Mouse (Mus musculus) lung, embryonic 14.5 days (tissue): ENCODE data around the gene Lrg1. TPM values are rescaled to one million over a fixed set of nuclear protein-coding genes. Genes with fewer than 3 reads are reported as not detected.

ENCODE experiments used
- ATAC-seq: fragments of 200-750 bp; cut with Nextera tagmentation; 2 replicates; pipeline ENCODE4 v1.8.0; 2017; ENCODE audit warnings: mild to moderate bottlenecking, moderate TSS enrichment, moderate library complexity; ENCODE audit not compliant: insufficient read depth
- DNase-seq: peaks from one replicate; pipeline ENCODE4 v3.0.0-alpha.2; 2015
- H3K27ac ChIP-seq: fragments of 300-500 bp; sonication (generic); 2 replicates; pipeline ENCODE4 v1.5.1; 2014; ENCODE audit warnings: low read depth, mild to moderate bottlenecking, moderate library complexity
- H3K27me3 ChIP-seq: fragments of 300-500 bp; sonication (generic); 2 replicates; pipeline ENCODE4 v1.6.1; 2014; ENCODE audit warnings: low read length, control low read depth; ENCODE audit not compliant: insufficient read depth
- H3K36me3 ChIP-seq: fragments of 300-500 bp; sonication (generic); 2 replicates; pipeline ENCODE4 v1.6.1; 2014; ENCODE audit warnings: control low read depth; ENCODE audit not compliant: insufficient read depth
- H3K4me1 ChIP-seq: fragments of 300-500 bp; sonication (generic); 2 replicates; pipeline ENCODE4 v1.6.1; 2014; ENCODE audit warnings: antibody characterized with exemption, control low read depth; ENCODE audit not compliant: insufficient read depth
- H3K4me2 ChIP-seq: fragments of 300-500 bp; sonication (generic); 2 replicates; pipeline ENCODE4 v1.6.1; 2014; ENCODE audit warnings: mild to moderate bottlenecking
- H3K4me3 ChIP-seq: fragments of 300-500 bp; sonication (generic); 2 replicates; pipeline ENCODE4 v1.5.1; 2014; ENCODE audit warnings: low read depth, low read length
- H3K9ac ChIP-seq: fragments of 300-500 bp; sonication (generic); 2 replicates; pipeline ENCODE4 v1.6.1; 2014
- H3K9me3 ChIP-seq: fragments of 300-500 bp; sonication (generic); 2 replicates; pipeline ENCODE4 v1.6.1; 2016; ENCODE audit warnings: low read depth, low read length, control low read depth
- CTCF ChIP-seq: IDR thresholded peaks from 2 replicates; pipeline ENCODE4 v1.5.1; 2016; ENCODE audit warnings: antibody characterized with exemption, low read depth
- WGBS: fragments of 180-500 bp; shearing (Covaris S2); extraction: QIAGEN DNeasy Blood & Tissue Kit; methylation state at CpG from one replicate; pipeline ENCODE4 v1.1.7; 2014; 5-methylcytosine and 5-hydroxymethylcytosine counted together
- polyA plus RNA-seq: library from polyadenylated mRNA; unstranded; fragments of >200 nt; fragmentation: Nextera tagmentation; extraction: Ambion mirVana; gene quantifications from 2 replicates; pipeline ENCODE4 v1.2.1, GENCODE M21; 2014

The Lrg1 gene
- polyA plus RNA-seq, 1 experiment from 2014 or later: 0.17 TPM

DNA sequence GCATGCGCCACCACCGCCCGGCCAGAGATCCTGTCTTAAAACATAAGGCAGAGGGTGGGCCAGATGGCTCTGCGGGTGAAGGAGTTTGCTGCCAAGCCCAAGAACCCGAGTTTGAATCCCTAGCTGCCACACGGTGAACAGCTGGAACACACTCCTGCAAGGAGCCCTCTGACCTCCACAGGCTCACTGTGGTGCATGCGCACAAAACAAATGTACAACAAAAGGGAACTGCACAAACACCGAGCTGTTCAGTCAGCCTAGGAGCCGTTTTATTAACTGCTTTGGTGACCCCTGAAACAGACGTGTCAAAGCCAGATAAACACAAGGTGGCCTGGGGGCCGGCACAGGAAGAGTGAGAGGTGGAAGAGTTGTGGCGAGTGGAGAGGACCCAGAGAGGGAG lies 2.4 kb downstream of the Lrg1 start:
- Histone ChIP-seq H3K4me1 (no peaks in the 10 kb centered on the region), H3K27me3 (peaks cover 66% of the 10 kb centered on the region), H3K9me3 (peaks cover 9% of the 10 kb centered on the region), H3K27ac (no peak overlapping the region), H3K9ac (no peak overlapping the region), H3K4me3 (no peak overlapping the region), H3K4me2 (no peak overlapping the region), H3K36me3 (no peaks in the 10 kb centered on the region)
- WGBS: 28% methylated on average over 12 of the region's 12 CpGs
- DNase-seq: no peak
- TF ChIP-seq CTCF: no peak
- no peak for ATAC-seq

DNA sequence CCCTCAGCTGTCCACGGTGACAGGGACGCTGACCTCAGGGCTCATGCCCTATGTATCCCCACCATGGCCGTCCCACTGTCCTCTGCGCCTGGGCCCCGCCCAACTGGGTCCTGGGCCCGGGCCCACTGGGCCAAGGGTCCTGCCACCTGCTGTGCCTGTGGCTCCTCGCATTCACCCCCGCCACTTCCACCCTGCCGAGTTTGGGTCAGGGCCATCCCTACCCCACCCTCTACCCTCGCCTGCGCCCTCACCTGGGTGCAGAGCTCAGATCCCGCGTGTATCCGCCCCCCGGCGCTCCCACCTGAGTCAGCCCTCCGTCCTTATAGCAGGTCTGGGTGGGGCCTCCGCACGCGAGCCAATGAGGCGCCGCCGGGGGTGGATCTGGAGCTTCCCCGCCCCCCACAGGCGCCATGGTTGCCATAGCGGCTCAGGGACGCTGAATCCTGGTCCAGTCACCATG lies 4.5 kb downstream of the Lrg1 start, which contains the start of gene Plin5:
Plin5 (minus strand) TSS at position 346 of the 460 bp plus-strand sequence.
- peak within 1 kb of the TSS; percentile 53 for H3K4me2 ChIP-seq
- 2% methylated on average over 27 of the region's 27 CpGs for WGBS
- H3K27me3 ChIP-seq: peaks cover 52% of the 10 kb centered on the region
- H3K4me3 ChIP-seq: peak within 1 kb of the TSS; percentile 15
- ATAC-seq (peak; percentile 39; the same call in 1 of the 2 replicates), DNase-seq (peak; percentile 64)
- H3K9me3 ChIP-seq: peaks cover 3% of the 10 kb centered on the region
- H3K27ac ChIP-seq: no peak within 1 kb of the TSS
- H3K9ac ChIP-seq: no peak within 1 kb of the TSS
- TF ChIP-seq CTCF: no peak
- H3K36me3 ChIP-seq: no peaks in the 10 kb centered on the region
- H3K4me1 ChIP-seq: no peaks in the 10 kb centered on the region

DNA sequence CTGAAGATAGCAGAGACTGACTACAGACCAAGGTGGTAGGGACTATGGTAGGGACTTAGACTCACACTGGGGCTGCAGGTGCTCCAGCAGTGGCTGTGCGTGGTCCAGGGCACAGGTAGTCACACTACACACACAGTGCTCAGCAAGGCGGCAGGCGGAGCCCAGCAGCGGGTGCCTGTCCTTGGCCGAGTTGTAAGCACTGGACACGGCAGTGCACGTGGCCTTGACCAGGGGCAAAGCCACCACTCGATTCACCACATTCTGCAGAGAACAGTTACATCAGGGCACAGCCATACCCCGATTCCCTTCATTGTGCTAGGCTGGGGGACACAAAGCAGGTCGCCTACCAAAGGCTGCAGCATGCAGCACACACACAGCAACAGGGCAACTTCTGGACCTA lies 5.6 kb downstream of the Lrg1 start:
- Histone ChIP-seq H3K4me1 (no peaks in the 10 kb centered on the region), H3K4me2 (no peak overlapping the region), H3K4me3 (no peak overlapping the region), H3K9ac (no peak overlapping the region), H3K27me3 (peaks cover 41% of the 10 kb centered on the region), H3K9me3 (no peaks in the 10 kb centered on the region), H3K27ac (no peak overlapping the region), H3K36me3 (no peaks in the 10 kb centered on the region)
- no peak for TF ChIP-seq CTCF
- DNase-seq: no peak
- no peak for ATAC-seq
- 68% methylated on average over 10 of the region's 10 CpGs for WGBS

DNA sequence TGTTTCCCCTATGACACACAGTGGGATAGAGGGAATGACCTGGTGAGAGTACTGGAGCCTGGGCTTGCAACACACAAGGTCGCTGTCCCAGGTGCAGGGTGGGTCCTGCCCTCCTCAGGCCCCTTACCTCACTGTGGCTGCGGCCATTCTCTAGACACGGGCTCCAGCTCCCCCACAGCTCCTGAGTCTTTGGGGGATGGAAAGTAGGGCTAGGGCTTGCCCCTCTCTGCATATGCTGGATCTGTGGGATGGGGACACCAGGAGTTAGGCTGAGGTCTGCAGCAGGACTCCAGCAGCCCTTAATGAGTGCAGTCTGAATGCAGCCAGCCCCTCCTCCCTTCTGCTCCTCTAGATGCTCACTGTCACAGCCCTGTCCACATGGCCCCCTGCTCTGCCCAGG lies 9.1 kb downstream of the Lrg1 start:
- WGBS: 73% methylated on average over 3 of the region's 3 CpGs
- ATAC-seq (no peak), DNase-seq (no peak)
- no peak for TF ChIP-seq CTCF
- no peaks in the 10 kb centered on the region for H3K9me3 ChIP-seq
- no peak overlapping the region for H3K4me2 ChIP-seq
- peaks cover 10% of the 10 kb centered on the region; the same call in 1 of the 2 replicates for H3K27me3 ChIP-seq
- H3K4me3 ChIP-seq: no peak overlapping the region
- no peaks in the 10 kb centered on the region for H3K36me3 ChIP-seq
- no peak overlapping the region for H3K27ac ChIP-seq
- no peak overlapping the region for H3K9ac ChIP-seq
- no peaks in the 10 kb centered on the region for H3K4me1 ChIP-seq

DNA sequence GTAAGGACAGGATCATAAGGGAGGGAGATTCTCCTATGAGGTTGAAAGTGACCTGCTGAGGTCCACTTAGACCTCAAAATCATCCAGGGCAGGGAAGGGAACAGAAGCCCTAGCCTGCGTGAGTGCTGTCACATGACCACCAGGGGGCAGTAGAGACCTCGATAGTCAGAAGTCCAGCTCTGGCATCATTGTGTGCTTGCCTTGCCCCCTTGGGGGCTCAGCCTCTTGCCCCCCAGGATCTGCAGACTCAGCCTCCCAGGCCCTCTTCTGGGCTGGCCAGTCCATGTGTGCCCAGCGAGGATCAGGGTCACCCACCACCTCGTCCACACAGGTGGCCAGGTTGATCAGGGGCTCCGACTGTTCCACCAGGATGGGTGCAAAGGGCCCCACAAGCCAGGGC lies 9.9 kb downstream of the Lrg1 start:
- H3K9me3 ChIP-seq: no peaks in the 10 kb centered on the region
- no peak for ATAC-seq
- peak; percentile 88 for DNase-seq
- no peaks in the 10 kb centered on the region for H3K36me3 ChIP-seq
- no peak overlapping the region for H3K4me2 ChIP-seq
- peak; percentile 89 for TF ChIP-seq CTCF
- H3K27ac ChIP-seq: no peak overlapping the region
- H3K4me1 ChIP-seq: no peaks in the 10 kb centered on the region
- H3K9ac ChIP-seq: no peak overlapping the region
- 0 out of 2 replicates have a peak, but pooled peaks cover 4% of the 10 kb centered on the region for H3K27me3 ChIP-seq
- 45% methylated on average over 5 of the region's 5 CpGs for WGBS
- H3K4me3 ChIP-seq: no peak overlapping the region

DNA sequence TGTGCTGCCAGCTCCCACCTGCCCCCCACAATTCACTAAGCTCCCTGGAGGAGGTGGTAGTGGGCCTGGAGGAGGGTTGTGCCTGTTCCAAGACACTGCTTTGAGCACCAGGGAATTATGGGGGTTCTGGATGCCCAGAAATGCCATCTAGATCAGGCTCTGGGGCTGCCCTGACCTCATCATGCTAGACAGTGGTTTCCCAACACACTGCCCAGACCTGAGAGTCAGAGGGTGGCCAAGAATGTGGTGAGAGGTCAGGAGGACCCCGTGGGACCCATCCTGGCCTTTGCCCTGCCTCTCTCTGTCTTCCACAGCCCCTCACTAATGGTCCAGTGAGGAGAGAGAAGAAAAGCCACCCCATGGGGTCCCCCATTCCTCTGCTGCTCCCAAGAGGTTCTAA lies 10.8 kb downstream of the Lrg1 start:
- ATAC-seq: no peak
- no peaks in the 10 kb centered on the region for H3K27me3 ChIP-seq
- H3K4me2 ChIP-seq: no peak overlapping the region
- H3K4me1 ChIP-seq: no peaks in the 10 kb centered on the region
- 63% methylated on average over 1 of the region's 1 CpGs for WGBS
- no peaks in the 10 kb centered on the region for H3K9me3 ChIP-seq
- no peak overlapping the region for H3K4me3 ChIP-seq
- H3K36me3 ChIP-seq: no peaks in the 10 kb centered on the region
- H3K9ac ChIP-seq: no peak overlapping the region
- no peak overlapping the region for H3K27ac ChIP-seq
- no peak for TF ChIP-seq CTCF
- no peak for DNase-seq

DNA sequence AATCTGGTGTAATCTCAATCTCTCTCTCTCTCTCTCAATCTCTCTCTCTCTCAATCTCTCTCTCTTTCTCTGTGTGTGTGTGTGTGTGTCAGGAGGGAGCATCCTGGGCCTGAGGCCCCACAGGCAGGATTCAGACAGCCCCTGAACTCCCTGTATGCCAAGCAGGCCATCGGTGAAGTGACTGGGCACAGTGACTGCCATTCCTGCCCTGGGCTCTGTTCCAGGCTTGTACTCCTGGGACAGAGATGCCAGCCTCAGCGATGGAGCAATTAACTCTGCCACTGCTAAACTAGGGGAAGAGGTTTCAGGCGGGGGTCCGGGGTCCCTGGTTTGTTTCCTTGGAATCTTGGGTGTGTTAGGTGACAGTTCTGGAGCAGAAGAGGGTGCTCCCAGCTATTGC lies 11.2 kb downstream of the Lrg1 start:
- H3K4me2 ChIP-seq: no peak overlapping the region
- ATAC-seq (no peak), DNase-seq (no peak)
- no peaks in the 10 kb centered on the region for H3K36me3 ChIP-seq
- WGBS: 58% methylated on average over 4 of the region's 4 CpGs
- no peak overlapping the region for H3K4me3 ChIP-seq
- no peak overlapping the region for H3K27ac ChIP-seq
- H3K27me3 ChIP-seq: no peaks in the 10 kb centered on the region
- no peaks in the 10 kb centered on the region for H3K4me1 ChIP-seq
- no peak overlapping the region for H3K9ac ChIP-seq
- H3K9me3 ChIP-seq: no peaks in the 10 kb centered on the region
- TF ChIP-seq CTCF: no peak
